Comparison of ENCODE assay signal across 14 mouse cellular contexts in genomic region chr6:144339554-144339953, GRCm38 (mm10).
DNase-seq lines count a peak whose midpoint lies in the region; ATAC-seq and TF ChIP-seq lines count a peak whose summit lies in the region.
"Had no signal": no experiment of that assay in that cellular context is flagged by ENCODE, and none has a peak within 500 bp of the region (broad histone marks: within the 10 kb centered on the region; RNA-seq: fewer than 3 reads in every experiment).

No protein-coding gene starts in this region.

- no peak overlapping the region for H3K27ac ChIP-seq in intestine, postnatal 0 days (ENCODE audit: low read depth, low read length)
- H3K27ac ChIP-seq in intestine, embryonic 16.5 days (ENCODE audit: low read length), result no peak overlapping the region
- no peak overlapping the region for H3K27ac ChIP-seq in lung, postnatal 0 days (ENCODE audit: low read length)
- no peak overlapping the region for H3K27ac ChIP-seq in stomach, postnatal 0 days (replicated peaks)
- H3K27ac ChIP-seq: forebrain, embryonic 13.5 days; limb, embryonic 13.5 days; midbrain, embryonic 12.5 days had no signal

- no peak overlapping the region for H3K4me2 ChIP-seq in intestine, postnatal 0 days (replicated peaks; ENCODE audit: low read depth)
- no peak overlapping the region for H3K4me2 ChIP-seq in intestine, embryonic 16.5 days (ENCODE audit: low read depth, low read length)
- H3K4me2 ChIP-seq in lung, postnatal 0 days (replicated peaks; ENCODE audit: low read depth, low read length), result no peak overlapping the region
- H3K4me2 ChIP-seq in stomach, postnatal 0 days (replicated peaks; ENCODE audit: low read depth), result no peak overlapping the region
- H3K4me2 ChIP-seq: forebrain, embryonic 13.5 days; limb, embryonic 13.5 days; midbrain, embryonic 12.5 days had no signal

- H3K9ac ChIP-seq in intestine, postnatal 0 days (ENCODE audit: low read depth, low read length), result no peak overlapping the region
- no peak overlapping the region for H3K9ac ChIP-seq in intestine, embryonic 16.5 days (ENCODE audit: low read depth, low read length)
- no peak overlapping the region for H3K9ac ChIP-seq in lung, postnatal 0 days (replicated peaks; ENCODE audit: low read depth)
- H3K9ac ChIP-seq in stomach, postnatal 0 days (ENCODE audit: low read length), result no peak overlapping the region
- H3K9ac ChIP-seq: forebrain, embryonic 13.5 days; limb, embryonic 13.5 days; midbrain, embryonic 12.5 days had no signal

- TF ChIP-seq CTCF in intestine, postnatal 0 days (IDR thresholded peaks at IDR 0.05; ENCODE audit: low read depth), result peak; percentile 50
- peak; percentile 40 for TF ChIP-seq CTCF in lung, postnatal 0 days (IDR thresholded peaks at IDR 0.05)
- peak; percentile 29 for TF ChIP-seq CTCF in Patski (IDR thresholded peaks at IDR 0.05)
- peak; percentile 52 for TF ChIP-seq CTCF in stomach, postnatal 0 days (IDR thresholded peaks at IDR 0.05; ENCODE audit: low read depth)

- WGBS in intestine, postnatal 0 days, result 96% methylated on average over 3 of the region's 3 CpGs
- 97% methylated on average over 3 of the region's 3 CpGs for WGBS in intestine, embryonic 16.5 days
- WGBS in lung, postnatal 0 days, result 95% methylated on average over 3 of the region's 3 CpGs
- WGBS in stomach, postnatal 0 days, result 93% methylated on average over 3 of the region's 3 CpGs

- no peaks in the 10 kb centered on the region for H3K9me3 ChIP-seq in intestine, postnatal 0 days (ENCODE audit: control insufficient read depth)
- peaks cover 5% of the 10 kb centered on the region; the same call in 1 of the 2 replicates for H3K9me3 ChIP-seq in intestine, embryonic 16.5 days (ENCODE audit: control insufficient read depth, low read length)
- no peaks in the 10 kb centered on the region for H3K9me3 ChIP-seq in lung, postnatal 0 days (ENCODE audit: low read length)
- no peaks in the 10 kb centered on the region for H3K9me3 ChIP-seq in stomach, postnatal 0 days (ENCODE audit: control insufficient read depth, low read length)

- H3K36me3 ChIP-seq in intestine, postnatal 0 days (ENCODE audit: control insufficient read depth, insufficient read depth), result no peaks in the 10 kb centered on the region
- no peaks in the 10 kb centered on the region for H3K36me3 ChIP-seq in intestine, embryonic 16.5 days (ENCODE audit: control insufficient read depth, insufficient read depth, low read length)
- no peaks in the 10 kb centered on the region for H3K36me3 ChIP-seq in lung, postnatal 0 days (ENCODE audit: insufficient read depth, low read length)
- H3K36me3 ChIP-seq in stomach, postnatal 0 days (ENCODE audit: control insufficient read depth, insufficient read depth, low read length), result no peaks in the 10 kb centered on the region
- H3K36me3 ChIP-seq: limb, embryonic 13.5 days; midbrain, embryonic 12.5 days had no signal

- DNase-seq in lung, postnatal 0 days (ENCODE audit: low spot score), result no peak
- no peak for DNase-seq in lung, adult 18-20 months
- DNase-seq in Patski (ENCODE audit: low read depth, low spot score), result no peak
- DNase-seq in stomach, postnatal 0 days (ENCODE audit: low spot score), result no peak
- no peak for DNase-seq in embryo, embryonic 10 days (ENCODE audit: low spot score)
- DNase-seq: cerebellum, adult 8-10 months; heart, postnatal 14 days; spleen, adult 18-20 months had no signal

- H3K4me3 ChIP-seq in intestine, postnatal 0 days (ENCODE audit: low read depth, low read length), result no peak overlapping the region
- H3K4me3 ChIP-seq in intestine, embryonic 16.5 days (ENCODE audit: low read length), result no peak overlapping the region
- no peak overlapping the region for H3K4me3 ChIP-seq in lung, postnatal 0 days (ENCODE audit: low read depth, low read length)
- H3K4me3 ChIP-seq in stomach, postnatal 0 days (ENCODE audit: low read depth, low read length), result no peak overlapping the region
- H3K4me3 ChIP-seq: forebrain, embryonic 13.5 days; limb, embryonic 13.5 days; midbrain, embryonic 12.5 days had no signal

- H3K27me3 ChIP-seq in intestine, postnatal 0 days (replicated peaks; ENCODE audit: control insufficient read depth, insufficient read depth, low read length), result no peaks in the 10 kb centered on the region
- H3K27me3 ChIP-seq in intestine, embryonic 16.5 days (replicated peaks; ENCODE audit: control insufficient read depth, insufficient read depth, low read length), result no peaks in the 10 kb centered on the region
- no peaks in the 10 kb centered on the region for H3K27me3 ChIP-seq in lung, postnatal 0 days (replicated peaks; ENCODE audit: insufficient read depth, low read length)
- H3K27me3 ChIP-seq in Patski, result no peaks in the 10 kb centered on the region
- H3K27me3 ChIP-seq in stomach, postnatal 0 days (ENCODE audit: control insufficient read depth, insufficient read depth, low read length), result no peaks in the 10 kb centered on the region
- H3K27me3 ChIP-seq: forebrain, embryonic 13.5 days; limb, embryonic 13.5 days had no signal

- CTCF ChIA-PET in Patski (lab: Charles Lee), result no interaction called here

- no peaks in the 10 kb centered on the region for H3K4me1 ChIP-seq in intestine, postnatal 0 days (replicated peaks; ENCODE audit: control insufficient read depth, insufficient read depth, low read length)
- H3K4me1 ChIP-seq in intestine, embryonic 16.5 days (ENCODE audit: control insufficient read depth, insufficient read depth, low read length), result no peaks in the 10 kb centered on the region
- no peaks in the 10 kb centered on the region; the same call in 1 of the 2 replicates for H3K4me1 ChIP-seq in lung, postnatal 0 days (ENCODE audit: insufficient read depth, low read depth, low read length)
- no peaks in the 10 kb centered on the region for H3K4me1 ChIP-seq in stomach, postnatal 0 days (replicated peaks; ENCODE audit: control insufficient read depth, insufficient read depth)
- H3K4me1 ChIP-seq: limb, embryonic 13.5 days had no signal

- TF ChIP-seq EP300 in lung, postnatal 0 days (IDR thresholded peaks at IDR 0.05), result no peak
- TF ChIP-seq EP300 in stomach, postnatal 0 days (optimal IDR thresholded peaks at IDR 0.05), result no peak

- no peak for ATAC-seq in intestine, postnatal 0 days
- no peak for ATAC-seq in intestine, embryonic 16.5 days
- ATAC-seq in lung, postnatal 0 days, result no peak
- ATAC-seq in Patski, result no peak
- no peak for ATAC-seq in stomach, postnatal 0 days (ENCODE audit: low FRiP score, low TSS enrichment)
- ATAC-seq: hindbrain, embryonic 16.5 days had no signal

- in situ Hi-C loops in Patski (cut with MboI; ENCODE audit: low pct_unique_long_range_greater_than_20kb), result no loop called here

- POLR2A ChIA-PET in Patski (lab: Charles Lee), result no interaction called here
